Mouse (Mus musculus): ENCODE measurements around the gene Atp11a.

DNA sequence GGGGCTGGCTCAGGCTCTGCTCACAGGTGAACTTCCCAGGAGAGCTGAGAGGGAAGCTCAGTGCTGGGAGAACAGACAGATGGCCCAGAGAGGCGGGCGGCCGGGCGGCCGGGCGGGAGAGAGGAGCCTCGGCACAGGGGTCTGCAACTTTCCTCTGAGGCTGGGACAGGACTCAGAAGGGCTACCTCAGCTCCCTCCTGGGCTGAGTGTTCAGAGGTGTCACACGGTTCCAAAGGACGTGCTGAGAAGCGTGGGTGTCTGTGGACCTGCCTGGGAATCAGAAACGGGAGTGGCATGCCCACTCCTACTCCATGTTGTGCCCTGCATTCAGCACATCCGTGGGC lies 30.1 kb downstream of the Atp11a start:
- TF ChIP-seq CTCF (IDR thresholded peaks at IDR 0.05; ENCODE audit: low read depth): no peak
- TF ChIP-seq EP300 (optimal IDR thresholded peaks at IDR 0.05): no peak
